Mouse (Mus musculus) liver, embryonic 14.5 days (tissue): Measurements from ENCODE around the gene Golga1.

Experiments
- CTCF ChIP-seq: IDR thresholded peaks from 2 replicates; pipeline ENCODE4 v1.5.1; 2016; ENCODE audit warnings: antibody characterized with exemption, low read depth, control low read depth
- EP300 ChIP-seq: IDR thresholded peaks from 2 replicates; pipeline ENCODE4 v1.6.1; 2016; ENCODE audit warnings: antibody characterized with exemption, low read depth

GRCm38 (mm10) chr2:38969650-38970049 is 95.7 kb downstream of the Golga1 start:
- TF ChIP-seq CTCF (no peak), EP300 (no peak)
